Mouse (Mus musculus): Measurements from ENCODE around the gene Nebl.

Gene Nebl

GRCm38 (mm10) chr2:17523791-17524190, 207.5 kb downstream of the Nebl start:
- DNase-seq (ENCODE audit: low spot score in 2 of 2) = no peak

DNA sequence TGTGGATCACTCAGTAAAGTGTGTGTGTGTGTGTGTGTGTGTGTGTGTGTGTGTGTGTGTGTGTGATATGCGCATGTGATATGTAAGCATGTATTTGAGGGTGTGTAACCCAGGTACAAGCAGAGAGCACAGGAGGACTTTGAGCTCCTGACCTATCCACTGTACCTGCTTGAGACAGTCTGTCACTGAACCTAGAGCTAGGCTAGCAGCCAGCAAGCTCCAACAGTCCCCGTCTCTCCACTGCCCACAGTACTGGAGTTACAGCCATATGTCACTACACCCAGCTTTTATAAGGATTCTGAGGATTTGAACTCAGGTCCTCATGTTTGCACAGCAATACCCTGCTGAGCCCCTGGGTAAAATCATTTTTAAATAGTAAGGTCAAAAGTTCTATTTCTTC, 215.6 kb downstream of the Nebl start:
- DNase-seq (ENCODE audit: low spot score in 2 of 2) = no peak

DNA sequence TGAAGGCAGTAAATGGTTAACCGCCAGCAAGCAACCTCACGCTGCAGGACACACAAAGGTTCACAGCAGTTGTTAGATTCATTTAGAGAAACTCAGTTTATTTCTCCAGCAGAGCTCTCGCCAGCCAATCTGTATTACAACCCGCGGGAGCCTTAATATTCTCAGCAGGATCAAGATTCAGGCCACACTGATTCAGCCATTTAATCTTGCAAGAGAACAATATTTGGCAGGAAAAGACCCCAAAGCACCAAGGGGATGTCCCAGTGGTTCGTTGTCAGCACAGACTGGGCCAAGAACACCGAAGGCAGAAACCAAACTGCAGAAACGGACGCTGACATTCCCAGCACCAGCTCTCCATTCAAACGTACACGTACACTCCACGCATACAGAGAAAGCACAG, 216.5 kb downstream of the Nebl start:
- no peak for DNase-seq (ENCODE audit: low spot score in 2 of 2)

- DNase-seq (ENCODE audit: low spot score in 2 of 2) = no peak
Measured at GRCm38 (mm10) chr2:17509942-17510341, 221.3 kb downstream of the Nebl start.

DNA sequence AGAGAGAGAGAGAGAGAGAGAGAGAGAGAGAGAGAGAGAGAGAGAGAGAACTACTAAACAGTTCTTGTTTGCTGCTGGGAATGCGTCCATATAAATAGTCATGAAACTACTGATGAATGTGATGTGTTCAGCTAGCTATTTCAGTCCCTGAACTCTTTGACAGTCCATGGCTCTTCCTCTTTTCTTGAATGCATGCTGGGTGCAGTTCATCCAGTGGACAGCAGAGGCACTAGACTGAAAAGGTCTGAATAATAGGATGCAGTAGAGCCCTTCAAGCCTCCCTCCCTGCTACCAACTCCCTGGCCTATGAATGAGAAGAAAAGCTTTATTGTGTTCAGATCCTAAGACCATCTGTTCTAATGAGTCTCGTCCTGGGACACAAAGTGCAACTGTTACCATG, 223.9 kb downstream of the Nebl start:
- no peak for DNase-seq (ENCODE audit: low spot score in 2 of 2)

DNA sequence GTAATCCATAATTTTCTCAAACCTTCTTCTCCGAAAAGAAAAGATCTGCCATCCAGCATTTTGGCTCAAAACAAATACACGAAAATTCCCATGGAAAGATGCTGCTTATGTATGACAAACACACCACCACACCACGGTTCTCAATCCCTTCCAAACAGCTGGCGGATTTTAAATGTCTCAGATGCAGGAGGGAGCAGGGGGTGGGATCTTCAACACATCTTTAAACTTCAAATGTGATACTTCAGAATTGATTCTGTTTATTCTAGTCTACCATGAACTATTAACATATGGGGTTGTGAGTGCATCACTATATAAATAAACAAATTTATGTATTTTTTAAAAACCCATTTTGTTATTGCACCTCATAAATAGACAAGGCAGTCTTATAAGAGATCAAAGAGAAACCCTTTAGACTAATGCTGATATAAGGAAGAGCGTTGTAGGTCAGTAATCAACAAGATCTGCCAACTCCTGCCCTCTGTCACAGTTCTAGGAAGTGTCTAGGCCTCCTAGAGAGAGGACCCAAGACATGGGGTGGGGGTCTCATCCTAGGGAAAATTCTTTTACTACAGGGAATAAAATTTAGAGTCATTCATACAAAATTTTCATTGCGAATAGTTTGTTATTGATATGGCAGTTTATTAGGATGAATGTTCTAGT, 227.0 kb downstream of the Nebl start:
- DNase-seq (ENCODE audit: low spot score in 2 of 2) = no peak

DNA sequence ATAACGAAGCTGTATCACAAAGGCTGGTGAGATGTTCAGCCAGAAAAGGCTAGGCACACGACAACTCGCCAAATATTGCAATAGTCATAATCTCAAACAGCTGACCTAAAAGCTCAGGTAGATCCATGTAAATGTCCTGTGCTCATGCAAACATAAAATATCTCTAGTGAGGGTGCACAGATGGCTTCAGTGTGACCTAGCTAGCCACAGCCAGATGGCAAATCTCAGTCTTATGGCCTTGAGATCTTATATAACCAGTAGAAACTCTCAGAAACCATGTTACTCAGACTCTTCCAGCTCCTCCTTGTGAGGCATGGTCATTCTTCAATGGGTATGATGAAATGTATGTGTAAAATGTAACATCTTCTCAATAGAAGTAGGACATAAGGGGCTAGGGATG, 230.2 kb downstream of the Nebl start:
- DNase-seq (ENCODE audit: low spot score in 2 of 2) = no peak

DNA sequence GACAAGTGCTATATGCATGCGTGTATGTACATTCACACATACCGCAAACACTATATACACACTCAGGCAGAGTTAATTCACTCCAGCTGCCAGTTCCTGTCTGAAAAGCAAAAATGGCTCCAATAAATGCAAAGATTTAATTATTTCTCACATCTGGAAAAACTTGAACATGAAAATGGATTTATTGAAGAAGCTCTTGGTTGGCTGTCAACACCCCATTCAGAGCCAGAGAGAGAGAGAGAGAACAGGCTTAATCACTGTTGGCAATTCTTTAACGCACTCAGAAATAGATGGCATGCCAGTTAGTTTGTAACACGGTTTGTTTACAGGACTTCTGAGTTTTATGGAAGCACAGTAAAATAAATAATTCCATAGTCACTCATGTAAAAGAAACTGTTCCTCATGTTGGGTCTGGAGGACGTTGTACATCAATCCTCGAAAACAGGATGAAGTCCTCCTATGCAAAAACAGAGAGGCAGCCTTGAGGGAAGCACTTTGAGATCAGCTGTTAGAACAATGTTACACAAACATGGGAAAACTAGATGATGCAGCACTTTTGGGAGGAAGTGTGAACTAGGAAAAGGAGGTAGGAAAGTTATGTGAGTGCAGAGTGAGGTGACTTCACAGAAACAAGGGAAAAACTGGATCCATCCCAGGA, 265.6 kb downstream of the Nebl start:
- DNase-seq (ENCODE audit: low spot score in 2 of 2) = no peak

DNA sequence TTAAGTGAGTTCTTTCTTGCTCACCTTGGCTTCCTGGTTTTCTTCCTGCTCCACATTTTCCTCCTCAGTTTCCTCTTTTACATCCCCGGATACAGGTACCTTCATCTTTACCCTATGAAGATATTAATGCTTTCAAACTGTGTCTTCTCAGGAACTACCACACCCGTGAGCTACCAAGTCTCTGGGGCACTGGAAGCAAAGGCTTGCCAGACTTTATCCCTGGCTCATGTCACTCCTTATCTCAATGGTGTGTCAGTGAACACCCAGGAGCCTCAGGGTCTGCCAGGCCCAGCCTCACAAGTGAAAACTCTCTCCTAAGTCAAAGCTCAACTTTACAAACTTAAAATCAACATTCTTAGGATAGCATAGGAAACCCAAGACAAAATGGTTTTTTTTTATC, 270.8 kb downstream of the Nebl start:
- DNase-seq (ENCODE audit: low spot score in 2 of 2) = no peak

GRCm38 (mm10) chr2:17453676-17454075, 277.6 kb downstream of the Nebl start:
- peak in 1 of 2 experiments; percentile 6 for DNase-seq (ENCODE audit: low spot score in 2 of 2)

- DNase-seq (ENCODE audit: low spot score in 2 of 2) = no peak
Measured at GRCm38 (mm10) chr2:17448341-17448740, 282.9 kb downstream of the Nebl start.

- DNase-seq (ENCODE audit: low spot score in 2 of 2) = no peak
Measured at GRCm38 (mm10) chr2:17443581-17443980, 287.7 kb downstream of the Nebl start.

DNA sequence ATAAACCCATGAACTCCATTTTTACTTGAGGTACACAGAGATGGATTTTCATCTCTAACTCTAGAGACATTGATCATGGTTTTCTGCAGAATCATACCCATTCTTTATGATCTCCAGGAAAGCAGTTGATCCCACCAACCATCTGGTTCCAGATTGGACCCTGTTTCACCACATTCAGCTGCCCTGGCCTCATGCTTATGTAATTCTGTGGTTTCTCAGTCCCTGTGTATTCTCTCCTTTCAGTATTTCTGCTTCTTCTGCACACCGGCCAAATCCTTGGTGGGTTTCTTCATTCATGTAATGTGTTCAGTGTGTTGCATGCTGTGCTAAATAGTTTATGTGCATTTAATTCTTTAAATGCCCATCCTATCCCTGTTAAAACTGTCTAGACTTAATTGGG, 292.9 kb downstream of the Nebl start:
- no peak for DNase-seq (ENCODE audit: low spot score in 2 of 2)

DNA sequence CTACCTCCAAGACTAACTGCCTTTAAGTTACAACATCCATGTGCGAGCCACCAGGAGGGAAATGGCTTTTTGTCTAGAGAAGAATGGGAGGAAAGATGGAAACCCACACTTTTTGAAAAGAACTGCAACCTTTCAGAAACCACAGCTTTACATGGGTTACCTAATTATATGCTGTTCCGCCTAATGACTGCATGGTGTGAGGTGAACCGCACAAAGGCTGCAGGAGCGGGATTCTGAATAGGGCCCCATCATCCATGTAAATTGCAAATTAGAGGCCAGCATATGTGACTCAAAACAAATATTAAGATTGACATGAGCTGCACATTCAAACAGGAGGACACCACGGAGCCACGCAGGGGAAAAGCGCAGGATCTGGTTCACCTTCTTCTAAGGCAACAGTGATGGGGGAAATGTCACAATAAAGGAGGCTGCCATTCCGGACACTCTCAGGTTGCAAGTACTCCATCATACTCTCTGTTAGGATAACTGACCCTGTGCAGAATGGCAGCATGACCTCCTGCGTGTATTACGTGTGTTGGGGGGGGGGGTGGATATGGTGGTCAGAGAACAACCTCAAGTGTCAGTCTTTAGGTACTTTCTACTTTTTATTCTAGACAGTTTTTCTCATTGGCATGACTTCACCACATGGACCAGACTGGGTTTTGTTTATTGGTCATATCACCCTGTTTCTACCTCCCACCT, 294.4 kb downstream of the Nebl start:
- no peak for DNase-seq (ENCODE audit: low spot score in 2 of 2)

- no peak for DNase-seq (ENCODE audit: low spot score in 2 of 2)
Measured at GRCm38 (mm10) chr2:17435217-17435616, 296.0 kb downstream of the Nebl start.

GRCm38 (mm10) chr2:17429028-17429427, 302.2 kb downstream of the Nebl start:
- DNase-seq (ENCODE audit: low spot score in 2 of 2) = no peak

DNA sequence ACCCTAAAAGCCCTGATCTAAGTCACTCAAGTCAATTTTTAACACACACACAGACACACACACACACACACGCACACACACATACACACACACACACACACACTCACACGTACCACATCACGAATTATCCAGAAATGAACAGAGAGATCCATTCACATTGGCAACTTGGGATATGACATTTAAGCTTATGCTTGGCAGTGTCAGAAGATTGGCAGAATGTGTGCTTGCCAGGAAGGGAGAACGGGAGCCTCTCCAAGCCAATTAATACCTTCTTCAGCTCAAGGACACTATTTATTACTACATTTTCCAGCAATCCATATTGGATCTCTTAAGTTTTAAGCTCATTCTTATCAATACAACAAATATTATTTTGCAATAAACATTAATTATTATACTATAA, 303.1 kb downstream of the Nebl start:
- DNase-seq (ENCODE audit: low spot score in 2 of 2) = no peak

- no peak for DNase-seq (ENCODE audit: low spot score in 2 of 2)
Measured at GRCm38 (mm10) chr2:17422967-17423366, 308.3 kb downstream of the Nebl start.

DNA sequence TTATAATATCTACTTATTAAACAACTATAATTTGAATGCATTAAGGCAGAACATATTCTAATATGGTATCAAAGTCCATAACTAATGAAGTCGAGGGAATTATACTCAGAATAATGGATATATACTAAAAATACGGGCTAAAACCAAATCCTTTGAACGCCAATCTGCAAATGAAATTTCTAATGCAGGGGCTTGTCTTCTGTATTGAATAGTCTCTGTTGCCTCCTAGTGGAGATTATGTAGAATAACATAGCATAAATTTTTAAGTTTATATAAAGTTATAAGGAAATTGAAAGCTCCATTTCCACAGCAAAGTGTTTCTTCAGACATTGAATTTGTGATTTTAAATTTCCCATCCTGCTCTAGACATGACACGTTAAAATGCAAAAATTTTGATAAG, 315.9 kb downstream of the Nebl start:
- no peak for DNase-seq (ENCODE audit: low spot score in 2 of 2)

- no peak for DNase-seq (ENCODE audit: low spot score in 2 of 2)
Measured at GRCm38 (mm10) chr2:17414324-17414723, 316.9 kb downstream of the Nebl start.

DNA sequence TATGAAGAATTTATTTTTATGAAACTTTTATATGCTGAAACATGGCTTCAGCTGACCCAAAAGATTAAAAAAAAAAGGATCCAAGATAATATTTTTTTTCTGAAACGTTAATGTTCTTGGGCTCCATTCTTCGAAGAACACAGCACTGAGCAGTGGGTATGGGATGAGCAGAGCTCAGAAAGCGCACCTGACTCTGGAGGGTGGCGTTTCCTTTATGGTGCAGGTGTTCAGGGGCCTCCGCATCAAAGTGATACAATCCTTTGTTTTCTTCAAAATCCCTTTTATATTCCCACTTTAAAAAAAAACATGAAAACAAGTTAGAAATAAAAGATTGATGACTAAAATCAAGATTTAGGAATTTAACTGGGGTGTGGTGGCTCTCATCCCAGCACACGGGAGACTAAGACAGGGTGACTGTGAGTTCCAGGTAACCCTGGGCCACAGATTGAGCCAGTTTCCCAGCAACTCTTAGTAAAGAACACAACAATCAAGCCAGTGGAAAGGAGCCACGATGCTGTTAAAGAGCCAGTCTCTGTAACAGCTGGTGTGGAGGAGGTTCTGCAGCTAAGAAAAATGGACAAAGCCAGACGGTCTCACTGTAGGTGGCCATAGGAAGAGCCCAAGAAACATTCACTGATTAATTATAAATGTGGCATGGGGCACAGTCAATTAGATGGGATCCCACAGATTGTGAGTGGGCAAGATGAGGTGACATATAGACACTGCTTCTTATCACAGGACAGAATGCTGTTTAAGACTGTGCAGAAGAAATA, 317.6 kb downstream of the Nebl start:
- DNase-seq (ENCODE audit: low spot score in 2 of 2) = no peak

GRCm38 (mm10) chr2:17409276-17409675, 322.0 kb downstream of the Nebl start:
- DNase-seq (ENCODE audit: low spot score in 2 of 2) = no peak

All from frontal cortex, postnatal 14 days (tissue).